Mouse (Mus musculus) embryonic stem cell, embryonic (primary cell): Measurements from ENCODE around the gene Tspyl4.

Experiments
- CTCF ChIA-PET, 4 experiments: fragments of 300-600 bp in 2 of 4; fragments of 350-600 bp in 2 of 4; sonication (Branson Sonifier 250); formaldehyde crosslinking; loops; one replicate each; lab custom pipeline; 2022; ENCODE audit warnings: inconsistent platforms in 2 of 4; lab: Charles Lee
- POLR2A ChIA-PET, 4 experiments: fragments of 300-600 bp in 2 of 4; fragments of 350-600 bp in 2 of 4; sonication (Branson Sonifier 250); formaldehyde crosslinking; loops; one replicate each; lab custom pipeline; 2022; ENCODE audit warnings: antibody characterized with exemption in 4 of 4, inconsistent platforms in 1 of 4; lab: Charles Lee

Tspyl4 gene

DNA sequence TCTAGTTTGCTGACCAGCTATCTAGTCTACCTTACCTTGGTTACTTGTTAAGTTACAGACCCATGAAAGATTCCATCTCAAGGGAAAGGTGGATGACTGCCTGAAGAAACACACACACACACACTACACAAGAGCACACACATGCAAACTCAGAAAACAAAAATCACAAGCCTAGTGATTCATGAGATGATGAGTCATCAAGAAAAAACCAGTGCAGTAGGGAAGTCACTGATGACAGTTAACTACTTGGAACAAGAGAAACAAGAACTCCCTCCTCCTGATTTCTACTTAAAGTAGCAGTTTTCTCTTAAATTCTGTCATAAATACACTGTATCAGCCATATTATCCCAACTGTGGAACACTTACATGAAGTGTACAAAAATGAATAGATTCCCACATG is 9.8 kb downstream of the Tspyl4 start:
- POLR2A ChIA-PET: no interaction called here

DNA sequence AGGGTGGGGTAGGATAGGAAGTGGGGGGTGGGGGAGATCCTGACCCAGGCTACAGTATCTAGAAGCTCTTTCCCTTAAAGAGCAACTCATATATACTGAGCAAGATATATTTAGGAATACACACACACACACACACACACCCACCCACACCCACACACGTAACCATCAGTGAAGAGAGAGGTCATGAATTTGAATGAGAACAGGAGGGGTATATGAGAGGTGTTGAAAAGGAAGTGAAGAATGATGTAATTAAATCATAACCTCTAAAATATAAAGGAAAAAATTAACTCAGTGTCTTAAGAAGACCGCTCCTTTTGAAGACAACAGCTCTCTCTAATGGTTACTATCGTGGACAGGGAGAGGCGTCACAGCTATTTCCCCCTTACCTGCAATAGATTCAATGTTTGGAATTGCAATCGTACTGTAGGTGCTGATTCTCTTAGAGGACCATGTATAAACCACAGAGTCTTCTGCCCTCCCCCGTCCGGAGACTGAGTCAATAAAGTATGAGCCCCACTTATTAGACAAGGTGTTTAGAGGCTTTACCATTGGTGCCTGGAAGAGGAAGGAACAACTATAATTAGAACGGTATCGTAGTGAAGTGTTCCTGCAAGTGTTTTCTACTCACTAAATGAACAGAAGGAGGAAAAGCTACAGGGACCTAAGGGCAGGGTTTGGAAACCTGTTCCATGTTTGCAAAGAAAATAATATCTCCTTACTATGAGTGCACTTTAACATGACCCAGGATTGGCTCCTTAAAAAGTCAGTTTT is 12.9 kb downstream of the Tspyl4 start:
- CTCF ChIA-PET: no interaction called here
- POLR2A ChIA-PET: interaction anchor here in 3 of 4 experiments (0.7 to 4.0 kb wide), 3 partner anchors 12 to 22 kb away, joined by 5 to 17 read pairs (median 5); partner anchors contain the start of gene Tspyl4 (in 2 of the 3)

More for the DNA sequence above, 9.8 kb downstream of the Tspyl4 start:
- CTCF ChIA-PET: no interaction called here

DNA sequence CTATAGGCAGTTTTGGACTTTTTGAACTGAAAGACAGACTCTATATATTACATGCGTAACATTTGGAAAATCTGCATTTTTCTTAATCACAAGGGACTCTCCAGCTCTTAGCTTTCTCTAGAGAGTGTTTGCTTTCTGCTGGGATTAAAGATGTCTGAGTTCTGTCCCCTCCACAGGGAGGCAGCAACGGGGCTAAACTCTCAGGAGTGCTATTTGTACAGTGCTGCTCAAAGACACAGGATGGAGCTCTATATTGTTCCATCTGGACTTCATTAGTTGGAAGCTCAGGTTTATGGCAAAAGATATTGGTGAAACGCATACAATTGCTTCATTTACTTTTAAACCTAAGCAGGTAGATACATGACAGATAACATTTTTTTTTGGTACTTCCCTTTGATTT is 15.3 kb downstream of the Tspyl4 start:
- ChIA-PET CTCF (interaction anchor here in 2 of 4 experiments (0.5 to 1.0 kb wide), 3 partner anchors 16 to 279 kb away, joined by 3 to 5 read pairs (median 3); no protein-coding TSS in a partner anchor), POLR2A (interaction anchor here in 1 of 4 experiments (1.7 kb wide), 1 partner anchor 12 kb away, joined by 4 read pairs; no protein-coding TSS in a partner anchor)

DNA sequence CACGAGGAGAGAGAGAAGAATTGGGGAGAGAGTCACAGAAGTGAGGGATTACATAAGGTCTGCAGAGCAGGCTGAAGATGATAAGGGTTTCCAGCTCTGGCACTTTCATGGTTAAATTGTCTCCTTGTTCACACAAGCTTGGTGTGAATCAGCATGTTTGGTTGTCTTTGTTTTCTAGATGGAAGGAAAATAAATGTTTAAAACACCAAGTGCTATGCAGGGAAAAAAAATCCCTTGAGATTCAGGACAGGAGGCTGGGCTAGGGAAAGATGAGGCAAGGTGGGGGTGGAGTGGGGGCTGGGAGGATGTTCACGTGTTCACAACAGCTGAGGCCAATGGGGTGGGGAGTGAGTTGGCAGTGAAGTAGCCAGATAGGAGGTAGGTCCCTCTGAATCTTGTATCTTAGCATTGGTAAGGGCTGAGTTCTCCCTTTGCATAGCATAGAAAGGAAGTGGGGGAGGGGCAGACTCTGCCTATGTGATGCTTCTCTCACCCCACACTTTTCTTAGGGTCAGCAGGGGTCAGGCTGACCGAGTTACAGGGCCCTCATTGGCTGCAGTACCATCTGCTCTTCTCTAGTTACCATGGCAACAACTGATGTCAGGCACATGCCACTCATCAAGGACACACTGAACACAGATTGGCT is 19.5 kb downstream of the Tspyl4 start:
- ChIA-PET CTCF (interaction anchor here in 3 of 4 experiments (0.5 to 0.8 kb wide), 5 partner anchors 89 to 283 kb away, joined by 3 to 5 read pairs (median 3); no protein-coding TSS in a partner anchor), POLR2A (interaction anchor here in 3 of 4 experiments (0.7 to 1.7 kb wide), 7 partner anchors 8 to 784 kb away, joined by 3 to 13 read pairs (median 4); partner anchors contain the start of gene Tspyl4 (in 1 of the 3))

DNA sequence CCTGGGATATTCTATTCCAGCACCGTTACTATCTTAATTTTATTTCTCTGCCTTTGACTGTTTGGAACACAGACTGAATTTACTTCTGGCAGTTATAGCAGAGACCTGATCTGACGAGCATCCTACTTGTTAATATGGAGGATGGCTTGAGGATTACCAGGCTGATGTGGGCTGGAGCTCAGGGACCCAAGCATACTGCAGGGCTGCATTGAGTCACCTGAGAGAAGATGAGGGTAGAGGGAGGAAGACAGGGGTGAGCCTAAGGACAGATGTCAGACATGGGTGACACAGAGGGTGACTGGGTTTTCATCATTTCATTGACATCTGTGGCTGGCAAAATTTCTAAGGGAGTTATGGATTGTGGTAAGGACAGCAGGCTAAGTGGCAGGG is 20.0 kb downstream of the Tspyl4 start:
- ChIA-PET CTCF (interaction anchor here in 2 of 4 experiments (0.5 to 0.6 kb wide), 2 partner anchors 89 to 166 kb away, joined by 4 to 5 read pairs; no protein-coding TSS in a partner anchor), POLR2A (interaction anchor here in 2 of 4 experiments (0.8 to 1.7 kb wide), 4 partner anchors 15 to 209 kb away, joined by 3 to 13 read pairs (median 4); partner anchors contain the start of gene Tspyl4 (in 1 of the 2))

GRCm38 (mm10) chr10:34320809-34321208 is 23.6 kb downstream of the Tspyl4 start:
- ChIA-PET CTCF (interaction anchor here in 1 of 4 experiments (1.0 kb wide), 1 partner anchor 225 kb away, joined by 3 read pairs; the partner anchor contains the start of gene Calhm5), POLR2A (interaction anchor here in 2 of 4 experiments (0.7 to 1.7 kb wide), 2 partner anchors 18 to 23 kb away, joined by 3 to 4 read pairs; no protein-coding TSS in a partner anchor)

GRCm38 (mm10) chr10:34326701-34327100 is 29.5 kb downstream of the Tspyl4 start:
- ChIA-PET CTCF (no interaction called here), POLR2A (interaction anchor here in 1 of 4 experiments (0.9 kb wide), 1 partner anchor 29 kb away, joined by 3 read pairs; the partner anchor contains the start of gene Tspyl4)

- POLR2A ChIA-PET: interaction anchor here in 2 of 4 experiments (0.7 to 0.9 kb wide), 2 partner anchors 30 to 45 kb away, joined by 3 read pairs; partner anchors contain the start of genes Tspyl1 (in 1 of the 2) and Tspyl4 (in 1 of the 2)
- CTCF ChIA-PET: interaction anchor here in 2 of 4 experiments (1.0 to 1.9 kb wide), 7 partner anchors 175 to 340 kb away, joined by 3 to 15 read pairs (median 6); partner anchors contain the start of gene Trappc3l (in 1 of the 2)
Observed at GRCm38 (mm10) chr10:34327144-34327543, 29.9 kb downstream of the Tspyl4 start.

GRCm38 (mm10) chr10:34328310-34328709 is 31.1 kb downstream of the Tspyl4 start:
- POLR2A ChIA-PET: interaction anchor here in 3 of 4 experiments (0.7 to 1.2 kb wide), 6 partner anchors 31 to 294 kb away, joined by 3 to 4 read pairs (median 3); partner anchors contain the start of genes Nt5dc1 (in 1 of the 3), Tspyl1 (in 1 of the 3) and Tspyl4 (in 1 of the 3)
- CTCF ChIA-PET: interaction anchor here (0.5 to 1.9 kb wide), 29 partner anchors 10 to 704 kb away, joined by 3 to 15 read pairs (median 3); partner anchors contain the start of genes Trappc3l (in 2 of the 4), Tspyl4 (in 2 of the 4), Clvs2 (in 1 of the 4) and Tspyl1 (in 1 of the 4)

- ChIA-PET POLR2A (no interaction called here), CTCF (no interaction called here)
Observed at GRCm38 (mm10) chr10:34341014-34341413, 43.8 kb downstream of the Tspyl4 start.

DNA sequence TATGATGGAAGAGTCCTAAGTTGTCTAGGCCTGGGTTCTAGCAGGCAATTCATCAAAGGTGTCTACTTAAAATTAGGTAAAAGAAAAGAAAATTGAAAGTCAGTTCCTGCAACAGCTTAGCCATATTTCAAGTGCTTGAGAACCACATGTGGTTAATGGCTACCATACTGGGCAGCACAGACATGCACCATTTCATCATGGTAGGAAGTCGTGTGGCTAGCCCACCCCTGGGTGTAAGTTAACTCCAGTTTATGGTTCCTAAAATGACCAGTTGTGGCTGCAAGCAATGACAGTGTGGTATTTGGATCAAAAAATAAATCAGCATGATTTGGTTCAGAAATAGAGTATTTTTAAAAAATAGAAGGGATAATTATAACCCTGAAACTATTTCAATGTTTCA is 44.6 kb downstream of the Tspyl4 start:
- POLR2A ChIA-PET: no interaction called here
- CTCF ChIA-PET: interaction anchor here in 1 of 4 experiments (1.2 kb wide), 1 partner anchor 14 kb away, joined by 4 read pairs; no protein-coding TSS in a partner anchor
